Mouse (Mus musculus) mouse trophoblast stem cell (cell line): ENCODE measurements at regions not wholly inside any gene's neighbourhood (a gene's known extent, or its start where the extent isn't known, plus 50 kb on each side); places are given as distances from the start of the nearest gene placed in this dataset.
"Not testable (repeated sequence)": the region's sequence is repeated elsewhere in the genome, so short reads cannot be mapped to it uniquely, and the experiment has no call there.

Source experiments
- in situ Hi-C, 2 experiments: fragments of 300-500 bp; cut with MseI, MboI; formaldehyde crosslinking; loops; 2 replicates in 1 of 2; 3 replicates in 1 of 2; pipeline ENCODE4 v1.15.1; 2025

GRCm38 (mm10) chr3:91263540-91263939, 172.9 kb upstream of the 9130204L05Rik start:
- in situ Hi-C loops: no loop called here

DNA sequence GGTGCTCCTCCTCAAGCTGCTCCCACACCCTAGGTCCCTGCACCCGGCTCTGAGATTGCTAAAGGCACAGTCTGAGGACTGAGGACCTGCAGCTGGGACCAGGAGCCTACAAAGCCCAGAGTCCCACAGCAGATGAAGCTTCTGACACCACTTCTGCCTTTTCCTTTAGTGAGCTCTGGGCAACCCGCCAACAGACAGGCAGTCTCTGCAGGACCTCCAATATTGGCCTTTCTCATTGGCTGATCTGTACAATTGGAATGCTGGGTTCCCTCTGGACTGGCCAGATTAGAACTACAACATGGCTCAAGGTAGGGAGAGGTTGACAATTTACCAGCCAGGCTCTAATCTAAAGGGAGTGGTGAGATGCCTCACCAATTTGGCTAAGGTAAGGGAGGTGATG, 164.3 kb upstream of the 9130204L05Rik start:
- in situ Hi-C loops: not testable (repeated sequence)

- in situ Hi-C loops: loop anchor here (5.0 kb wide), 1 partner anchor 69 kb away; no protein-coding TSS in a partner anchor
These were observed 132.6 kb upstream of the 9130204L05Rik start for GRCm38 (mm10) chr3:91223157-91223556.

- in situ Hi-C loops: no loop called here
These were observed 122.7 kb upstream of the 9130204L05Rik start for GRCm38 (mm10) chr3:91213280-91213679.
